Mouse (Mus musculus) heart, embryonic 14.5 days (tissue): ENCODE data around the gene Ppan. TPM values are rescaled to one million over a fixed set of nuclear protein-coding genes. Genes with fewer than 3 reads are reported as not detected.

Source experiments
- ATAC-seq: fragments of 200-750 bp; cut with Nextera tagmentation; 2 replicates; pipeline ENCODE4 v1.8.0; 2017; ENCODE audit warnings: low read depth, moderate TSS enrichment; ENCODE audit not compliant: insufficient number of reproducible peaks, insufficient read depth, low FRiP score
- H3K27ac ChIP-seq, 2 experiments: fragments of 200-500 bp in 1 of 2; fragments of 300-500 bp in 1 of 2; sonication (generic) in 1 of 2; replicated peaks in 1 of 2; 2 replicates each; pipeline ENCODE4 v1.5.1; 2012 to 2014; ENCODE audit warnings: low read depth in 2 of 2, low read length in 2 of 2, control low read depth in 1 of 2, mild to moderate bottlenecking in 1 of 2, mixed read lengths in 1 of 2; ENCODE audit not compliant: control insufficient read depth in 1 of 2, insufficient read depth in 1 of 2
- H3K27me3 ChIP-seq: fragments of 300-500 bp; sonication (generic); 2 replicates; pipeline ENCODE4 v1.6.1; 2014; ENCODE audit warnings: mild to moderate bottlenecking, low read length, control low read depth; ENCODE audit not compliant: control insufficient read depth, insufficient read depth
- H3K36me3 ChIP-seq: fragments of 300-500 bp; sonication (generic); 2 replicates; pipeline ENCODE4 v1.6.1; 2014; ENCODE audit warnings: mild to moderate bottlenecking, control low read depth, low read length, mixed read lengths; ENCODE audit not compliant: control insufficient read depth, insufficient read depth
- H3K4me1 ChIP-seq, 2 experiments: fragments of 200-500 bp in 1 of 2; fragments of 300-500 bp in 1 of 2; sonication (generic) in 1 of 2; 2 replicates each; pipeline ENCODE4 v1.6.1; 2012 to 2014; ENCODE audit warnings: low read length in 2 of 2, control low read depth in 1 of 2, mixed read lengths in 1 of 2; ENCODE audit not compliant: control insufficient read depth in 2 of 2, insufficient read depth in 2 of 2
- H3K4me2 ChIP-seq: fragments of 300-500 bp; sonication (generic); 2 replicates; pipeline ENCODE4 v1.6.1; 2014; ENCODE audit warnings: mild to moderate bottlenecking, low read length
- H3K4me3 ChIP-seq, 2 experiments: fragments of 200-500 bp in 1 of 2; fragments of 300-500 bp in 1 of 2; sonication (generic) in 1 of 2; 2 replicates each; pipeline ENCODE4 v1.5.1; 2012 to 2014; ENCODE audit warnings: low read length in 2 of 2, mild to moderate bottlenecking in 2 of 2, control low read depth in 1 of 2, low read depth in 1 of 2, moderate library complexity in 1 of 2; ENCODE audit not compliant: control insufficient read depth in 1 of 2, insufficient read depth in 1 of 2
- H3K9ac ChIP-seq: fragments of 300-500 bp; sonication (generic); 2 replicates; pipeline ENCODE4 v1.6.1; 2014; ENCODE audit warnings: mild to moderate bottlenecking, low read length
- H3K9me3 ChIP-seq: fragments of 300-500 bp; sonication (generic); 2 replicates; pipeline ENCODE4 v1.6.1; 2016; ENCODE audit warnings: low read length, control low read depth; ENCODE audit not compliant: control insufficient read depth
- WGBS: fragments of 180-500 bp; shearing (Covaris S2); extraction: QIAGEN DNeasy Blood & Tissue Kit; methylation state at CpG from one replicate; pipeline ENCODE4 v1.1.7; 2014; 5-methylcytosine and 5-hydroxymethylcytosine counted together
- polyA plus RNA-seq: library from polyadenylated mRNA; unstranded; fragments of >200 nt; fragmentation: Nextera tagmentation; extraction: Ambion mirVana; gene quantifications from 2 replicates; pipeline ENCODE4 v1.2.1, GENCODE M21; 2014

Gene Ppan
- polyA plus RNA-seq, 1 experiment from 2014 or later = 30.0 TPM

DNA sequence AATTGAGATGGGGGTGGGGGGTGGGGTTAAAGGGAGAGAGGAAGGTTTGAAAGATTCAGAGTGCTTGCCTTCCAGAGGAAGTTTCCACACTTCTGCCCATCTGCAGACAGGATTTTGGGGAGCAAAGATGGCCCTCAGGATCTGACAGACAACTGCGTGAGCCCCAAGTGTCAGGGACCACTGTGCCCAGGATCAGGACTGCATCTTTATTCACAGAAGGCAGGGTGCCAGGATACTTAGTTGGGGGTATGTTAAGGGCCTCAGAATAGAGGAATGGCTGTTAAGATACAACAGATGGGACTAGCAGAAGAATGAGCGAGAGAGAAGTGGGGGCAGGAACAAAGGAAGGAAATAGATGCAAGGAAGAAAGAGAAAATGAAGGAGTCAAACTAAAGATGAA, 1.4 kb upstream of the Ppan start:
- Histone ChIP-seq H3K27ac (no peak overlapping the region), H3K9ac (no peak overlapping the region), H3K4me1 (peaks cover 7 to 10% of the 10 kb centered on the region in 2 experiments), H3K27me3 (no peaks in the 10 kb centered on the region), H3K36me3 (peaks cover 24% of the 10 kb centered on the region), H3K9me3 (no peaks in the 10 kb centered on the region), H3K4me2 (no peak overlapping the region), H3K4me3 (no peak overlapping the region)
- ATAC-seq = no peak
- 91% methylated on average over 2 of the region's 2 CpGs for WGBS

DNA sequence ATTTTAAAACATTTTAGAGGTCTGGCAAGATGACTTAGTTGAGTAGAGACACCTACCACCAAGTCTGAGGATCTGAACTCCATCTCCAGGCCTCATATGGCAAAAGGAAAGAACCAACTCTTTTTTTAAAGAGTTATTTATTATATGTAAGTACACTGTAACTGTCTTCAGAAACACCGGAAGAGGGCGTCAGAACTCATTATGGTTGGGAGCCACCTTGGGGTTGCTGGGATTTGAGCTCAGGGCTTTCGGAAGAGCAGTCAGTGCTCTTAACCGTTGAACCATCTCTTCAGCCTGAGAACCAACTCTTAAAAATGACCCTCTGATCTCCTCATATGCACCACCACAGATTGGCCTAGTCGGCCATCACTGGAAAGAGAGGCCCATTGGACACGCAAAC, 784 bp upstream of the Ppan start:
- H3K4me3 ChIP-seq = no peak overlapping the region
- peaks cover 31% of the 10 kb centered on the region for H3K36me3 ChIP-seq
- peaks cover 7 to 10% of the 10 kb centered on the region in 2 experiments for H3K4me1 ChIP-seq
- no peaks in the 10 kb centered on the region for H3K27me3 ChIP-seq
- no peak for ATAC-seq
- peak overlapping the region in 1 of 2 experiments; percentile 95; a peak in 2 of 4 replicates for H3K27ac ChIP-seq
- no peak overlapping the region for H3K9ac ChIP-seq
- no peaks in the 10 kb centered on the region for H3K9me3 ChIP-seq
- H3K4me2 ChIP-seq = peak overlapping the region; percentile 93; the same call in 1 of the 2 replicates
- 88% methylated on average over 6 of the region's 6 CpGs for WGBS

DNA sequence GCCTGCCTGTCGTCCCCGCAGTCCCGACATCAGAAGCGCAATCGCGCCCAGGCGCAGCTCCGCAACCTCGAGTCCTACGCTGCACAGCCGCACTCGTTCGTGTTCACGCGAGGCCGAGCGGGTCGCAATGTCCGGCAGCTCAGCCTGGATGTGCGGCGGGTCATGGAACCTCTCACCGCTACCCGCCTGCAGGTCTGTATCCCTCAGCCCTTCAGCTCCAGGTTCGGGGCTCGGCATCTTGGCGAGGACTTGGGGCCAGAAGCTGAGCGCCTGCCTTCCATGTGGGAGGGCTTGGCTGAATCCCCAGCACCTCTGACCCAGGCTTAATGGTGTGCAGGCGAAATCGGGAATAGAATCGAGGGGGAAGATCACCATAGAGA, 401 bp downstream of the Ppan start:
- no peak; the same call in 1 of the 2 replicates for ATAC-seq
- H3K4me1 ChIP-seq = peaks cover 7 to 10% of the 10 kb centered on the region in 2 experiments
- H3K4me2 ChIP-seq = peak overlapping the region; percentile 93
- H3K27ac ChIP-seq = peak overlapping the region; percentile 9 to 95; a peak in 3 of 4 replicates
- H3K36me3 ChIP-seq = peaks cover 41% of the 10 kb centered on the region
- no peaks in the 10 kb centered on the region for H3K9me3 ChIP-seq
- H3K27me3 ChIP-seq = no peaks in the 10 kb centered on the region
- under 1% methylated on average over 26 of the region's 30 CpGs for WGBS
- H3K9ac ChIP-seq = peak overlapping the region; percentile 92
- H3K4me3 ChIP-seq = peak overlapping the region; percentile 89 to 95

DNA sequence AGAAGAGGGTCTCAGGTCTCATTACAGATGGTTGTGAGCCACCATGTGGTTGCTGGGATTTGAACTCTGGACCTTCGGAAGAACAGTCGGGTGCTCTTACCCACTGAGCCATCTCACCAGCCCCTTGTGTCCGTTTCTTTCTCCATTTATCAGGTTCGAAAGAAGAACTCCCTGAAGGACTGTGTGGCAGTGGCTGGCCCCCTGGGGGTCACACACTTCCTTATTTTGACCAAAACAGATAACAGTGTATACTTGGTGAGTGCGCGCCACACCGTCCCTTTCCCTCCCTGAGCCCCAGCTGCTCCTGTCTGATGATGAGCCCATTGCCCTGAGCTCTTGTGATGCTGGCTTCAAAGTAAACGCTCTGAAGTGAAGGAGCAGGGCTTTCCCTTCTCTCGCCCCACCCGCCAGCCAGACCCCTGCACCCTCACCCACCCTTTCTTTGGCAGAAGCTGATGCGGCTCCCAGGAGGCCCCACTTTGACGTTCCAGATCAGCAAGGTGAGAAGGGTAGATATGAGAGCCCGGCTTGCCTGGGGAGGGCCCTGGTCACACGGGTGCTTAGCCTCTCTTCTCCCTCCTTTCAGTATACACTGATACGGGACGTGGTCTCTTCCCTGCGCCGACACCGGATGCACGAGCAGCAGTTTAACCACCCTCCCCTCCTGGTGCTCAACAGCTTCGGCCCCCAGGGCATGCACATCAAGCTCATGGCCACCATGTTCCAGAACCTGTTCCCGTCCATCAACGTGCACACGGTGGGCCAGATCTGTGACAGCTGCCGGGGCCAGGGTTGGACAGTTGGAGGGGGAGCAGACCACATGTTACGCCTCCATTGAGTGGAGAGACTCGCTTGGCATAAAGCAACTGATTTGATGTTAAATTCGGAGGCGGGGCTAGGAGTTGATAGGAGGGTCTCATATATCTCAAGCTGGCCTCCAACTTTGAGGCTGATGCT, 1.5 kb downstream of the Ppan start:
- Histone ChIP-seq H3K4me3 (peak overlapping the region in 1 of 2 experiments; percentile 95; a peak in 2 of 4 replicates), H3K9me3 (no peaks in the 10 kb centered on the region), H3K4me1 (peaks cover 7 to 10% of the 10 kb centered on the region in 2 experiments), H3K27ac (no peak overlapping the region), H3K9ac (peak overlapping the region; percentile 92), H3K27me3 (no peaks in the 10 kb centered on the region), H3K36me3 (peaks cover 52% of the 10 kb centered on the region), H3K4me2 (peak overlapping the region; percentile 93)
- no peak for ATAC-seq
- WGBS = 77% methylated on average over 29 of the region's 29 CpGs

DNA sequence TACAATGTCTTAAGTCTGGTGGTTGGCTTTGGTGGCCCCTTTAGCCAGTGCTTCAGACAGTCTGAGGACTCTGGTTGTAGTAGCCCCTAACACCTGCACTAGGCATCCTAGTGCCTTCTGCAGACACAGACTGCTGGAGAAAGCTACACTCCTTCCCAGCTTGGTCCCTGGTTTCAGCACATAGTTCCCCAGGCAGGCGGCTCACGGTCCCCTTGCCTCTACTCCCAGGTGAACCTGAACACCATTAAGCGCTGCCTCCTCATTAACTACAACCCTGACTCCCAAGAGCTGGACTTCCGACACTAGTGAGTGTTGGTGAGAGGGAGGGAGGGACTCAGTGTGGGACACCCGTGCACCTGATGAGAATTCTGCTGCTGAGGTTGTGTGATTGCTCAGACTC, 2.4 kb downstream of the Ppan start:
- ATAC-seq = no peak
- WGBS = 90% methylated on average over 5 of the region's 5 CpGs
- no peaks in the 10 kb centered on the region for H3K27me3 ChIP-seq
- H3K9ac ChIP-seq = no peak overlapping the region
- peaks cover 7 to 10% of the 10 kb centered on the region in 2 experiments for H3K4me1 ChIP-seq
- no peak overlapping the region for H3K4me3 ChIP-seq
- peaks cover 62% of the 10 kb centered on the region for H3K36me3 ChIP-seq
- H3K4me2 ChIP-seq = no peak overlapping the region
- H3K9me3 ChIP-seq = no peaks in the 10 kb centered on the region
- H3K27ac ChIP-seq = no peak overlapping the region

DNA sequence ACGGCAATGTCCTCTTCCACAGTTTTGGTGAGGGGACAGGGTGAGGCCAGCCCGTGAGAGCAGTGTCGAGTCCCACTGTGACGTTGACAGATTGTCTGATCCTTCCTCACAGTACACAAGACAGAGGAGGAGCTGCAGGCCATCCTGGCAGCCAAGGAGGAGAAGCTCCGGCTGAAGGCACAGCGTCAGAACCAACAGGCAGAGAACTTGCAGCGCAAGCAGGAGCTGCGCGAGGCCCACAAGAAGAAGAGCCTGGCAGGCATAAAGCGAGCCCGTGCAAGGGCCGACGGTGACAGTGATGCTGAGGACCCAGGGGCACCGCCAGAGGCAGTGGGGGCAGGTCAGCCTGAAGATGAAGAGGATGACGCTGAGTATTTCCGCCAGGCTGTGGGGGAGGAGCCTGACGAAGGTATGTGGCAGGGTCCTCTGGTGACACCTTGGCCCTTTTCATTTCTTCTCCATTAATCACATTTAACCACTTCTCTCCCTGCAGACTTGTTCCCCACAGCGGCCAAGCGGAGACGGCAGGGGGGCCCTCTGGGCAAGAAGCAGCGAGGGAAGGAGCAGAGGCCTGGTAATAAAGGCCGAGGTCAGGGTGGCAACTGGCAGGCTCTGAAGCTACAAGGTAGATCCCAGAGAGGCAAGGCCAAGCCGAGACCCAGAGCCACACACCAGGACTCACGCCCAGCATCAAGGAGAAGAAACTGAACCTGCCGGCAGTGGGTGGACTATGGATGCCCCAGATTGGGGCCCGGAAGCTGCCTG, 3.5 kb downstream of the Ppan start:
- Histone ChIP-seq H3K4me3 (no peak overlapping the region), H3K27me3 (no peaks in the 10 kb centered on the region), H3K36me3 (peaks cover 73% of the 10 kb centered on the region), H3K4me1 (peaks cover 7 to 10% of the 10 kb centered on the region in 2 experiments), H3K9me3 (no peaks in the 10 kb centered on the region), H3K27ac (no peak overlapping the region), H3K4me2 (no peak overlapping the region), H3K9ac (no peak overlapping the region)
- WGBS = 78% methylated on average over 26 of the region's 26 CpGs
- ATAC-seq = no peak

DNA sequence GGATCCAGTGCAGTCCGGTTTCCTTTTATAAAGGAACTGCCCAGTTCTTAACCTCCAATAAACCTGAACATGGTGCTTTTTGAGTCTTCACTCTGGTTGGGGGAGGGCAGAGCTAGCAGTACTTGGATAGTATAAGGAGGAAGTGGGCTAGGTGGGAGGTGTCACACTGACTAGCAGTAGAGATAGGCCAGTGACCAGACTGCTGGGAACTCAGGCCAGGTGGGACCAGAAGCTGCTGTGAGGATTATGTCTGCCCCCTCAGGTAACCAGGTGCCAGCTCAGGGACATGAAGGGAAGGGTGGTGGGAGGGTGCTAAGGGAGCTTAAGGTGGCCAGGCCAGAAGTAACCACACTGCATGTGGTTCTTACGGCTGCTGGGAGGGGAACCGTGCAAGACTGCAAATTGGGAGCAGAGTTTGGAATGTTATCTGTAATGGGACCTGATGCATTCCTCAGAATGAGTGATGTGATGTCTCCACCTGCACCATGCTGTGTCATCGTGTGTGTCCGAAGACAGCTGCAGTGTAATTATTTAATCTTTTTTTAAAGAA, 4.2 kb downstream of the Ppan start:
- WGBS = 62% methylated on average over 5 of the region's 5 CpGs

More for the DNA sequence above, 4.2 kb downstream of the Ppan start:
- no peaks in the 10 kb centered on the region for H3K27me3 ChIP-seq
- H3K4me2 ChIP-seq = no peak overlapping the region
- peaks cover 7 to 14% of the 10 kb centered on the region in 2 experiments for H3K4me1 ChIP-seq
- no peak overlapping the region for H3K9ac ChIP-seq
- ATAC-seq = no peak
- H3K27ac ChIP-seq = no peak overlapping the region
- no peaks in the 10 kb centered on the region for H3K9me3 ChIP-seq
- no peak overlapping the region for H3K4me3 ChIP-seq
- H3K36me3 ChIP-seq = peaks cover 79% of the 10 kb centered on the region
